Mouse (Mus musculus) MEL (cell line): ENCODE data around the gene Olfr1301.

Source experiments
- CTCF ChIP-seq, 3 experiments: IDR thresholded peaks in 2 of 3; conservative IDR thresholded peaks in 1 of 3; 2 replicates each; pipeline ENCODE4 v1.5.1; 2011 to 2012; ENCODE audit warnings: low read length in 3 of 3, low read depth in 2 of 3, mild to moderate bottlenecking in 2 of 3, improper control_type of control experiment in 1 of 3, inconsistent platforms in 1 of 3, mixed read lengths in 1 of 3, moderate library complexity in 1 of 3; ENCODE audit not compliant: control insufficient read depth in 1 of 3, insufficient read depth in 1 of 3, poor library complexity in 1 of 3, severe bottlenecking in 1 of 3
- EP300 ChIP-seq, 2 experiments: IDR thresholded peaks; 2 replicates each; pipeline ENCODE4 v1.6.1; 2011; ENCODE audit warnings: improper control_type of control experiment in 2 of 2, low read length in 2 of 2, low read depth in 1 of 2, mild to moderate bottlenecking in 1 of 2
- NRF1 ChIP-seq: IDR thresholded peaks from 2 replicates; pipeline ENCODE4 v1.6.1; 2014; ENCODE audit warnings: low read depth, mild to moderate bottlenecking, inconsistent platforms, low read length, improper control_type of control experiment, moderate library complexity; ENCODE audit not compliant: poor library complexity, insufficient read depth, severe bottlenecking
- POLR2A ChIP-seq, 2 experiments: IDR thresholded peaks; 2 replicates each; pipeline ENCODE4 v1.6.1; 2011 to 2012; ENCODE audit warnings: low read length in 2 of 2, mild to moderate bottlenecking in 2 of 2, control low read depth in 1 of 2, improper control_type of control experiment in 1 of 2, low read depth in 1 of 2, moderate library complexity in 1 of 2; ENCODE audit not compliant: control insufficient read depth in 1 of 2, insufficient read depth in 1 of 2, poor library complexity in 1 of 2
- TCF12 ChIP-seq: IDR thresholded peaks from 2 replicates; pipeline ENCODE4 v1.6.1; 2014; ENCODE audit warnings: low read depth, mild to moderate bottlenecking, inconsistent platforms, low read length, improper control_type of control experiment, moderate library complexity

DNA sequence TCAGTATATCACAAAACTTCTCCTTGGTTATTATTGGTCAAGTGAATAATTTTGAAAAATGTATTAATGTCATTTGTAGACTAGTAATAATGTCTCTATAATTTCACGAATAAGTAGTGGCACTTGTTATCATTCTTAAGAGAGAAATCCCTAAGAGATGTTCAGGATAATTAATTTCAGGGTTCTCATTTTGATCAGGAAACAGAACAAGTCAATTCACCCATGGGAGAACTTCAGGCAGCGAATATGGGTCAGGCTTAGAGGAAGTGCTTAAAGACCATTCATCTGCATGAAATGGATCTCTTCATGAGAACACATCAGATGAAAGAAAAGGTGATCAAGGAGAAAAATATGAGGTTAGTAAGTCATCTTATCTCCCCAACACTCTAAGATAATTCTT lies 26.3 kb downstream of the Olfr1301 start, which contains the start of gene Olfr1302:
- TF ChIP-seq EP300 (IDR thresholded peaks at IDR 0.05; ENCODE audit: low read depth in 1 of 2, low read length in 2 of 2) (no peak), NRF1 (no peak), TCF12 (no peak), POLR2A (IDR thresholded peaks at IDR 0.05; ENCODE audit: control insufficient read depth in 1 of 2, insufficient read depth in 1 of 2, low read depth in 1 of 2, low read length in 2 of 2, poor library complexity in 1 of 2) (no peak), CTCF (IDR thresholded peaks at IDR 0.05 in 2 of 3, conservative IDR thresholded peaks at IDR 0.05 in 1 of 3; ENCODE audit: control insufficient read depth in 1 of 3, insufficient read depth in 1 of 3, low read depth in 2 of 3, low read length in 3 of 3, poor library complexity in 1 of 3, severe bottlenecking in 1 of 3) (no peak)
